Mouse (Mus musculus) MEL (cell line): Measurements from ENCODE around the gene Sds. TPM values are rescaled to one million over a fixed set of nuclear protein-coding genes. Genes with fewer than 3 reads are reported as not detected.
A peak's percentile ranks its signal among the peaks of the same experiment; 100 is the strongest.

ENCODE experiments used
- DNase-seq: peaks from one replicate; pipeline ENCODE4 v3.0.0; 2011; ENCODE audit warnings: low read depth, low spot score
- H3K27ac ChIP-seq: 2 replicates; pipeline ENCODE4 v1.5.1; 2012; ENCODE audit warnings: low read depth, mild to moderate bottlenecking, control low read depth, low read length, moderate library complexity; ENCODE audit not compliant: control insufficient read depth
- H3K27me3 ChIP-seq, 2 experiments: fragments of 150-350 bp in 1 of 2; sonication (generic) in 1 of 2; 2 replicates each; pipeline ENCODE4 v1.6.1; 2012; ENCODE audit warnings: low read length in 2 of 2, mild to moderate bottlenecking in 2 of 2, improper control_type of control experiment in 1 of 2, moderate library complexity in 1 of 2; ENCODE audit not compliant: insufficient read depth in 2 of 2, control insufficient read depth in 1 of 2
- H3K36me3 ChIP-seq, 2 experiments: 2 replicates each; pipeline ENCODE4 v1.6.1; 2012 to 2014; ENCODE audit warnings: low read length in 2 of 2, improper control_type of control experiment in 1 of 2, inconsistent platforms in 1 of 2, mild to moderate bottlenecking in 1 of 2; ENCODE audit not compliant: insufficient read depth in 2 of 2, control insufficient read depth in 1 of 2
- H3K4me1 ChIP-seq, 2 experiments: fragments of 150-350 bp in 1 of 2; sonication (generic) in 1 of 2; 2 replicates each; pipeline ENCODE4 v1.6.1; 2012; ENCODE audit warnings: low read length in 2 of 2, improper control_type of control experiment in 1 of 2, mild to moderate bottlenecking in 1 of 2; ENCODE audit not compliant: insufficient read depth in 2 of 2, control insufficient read depth in 1 of 2
- H3K4me3 ChIP-seq, 2 experiments: fragments of 150-350 bp in 1 of 2; sonication (generic) in 1 of 2; 2 replicates each; pipeline ENCODE4 v1.5.1; 2012; ENCODE audit warnings: low read depth in 2 of 2, low read length in 2 of 2, mild to moderate bottlenecking in 2 of 2, moderate library complexity in 2 of 2, control low read depth in 1 of 2, improper control_type of control experiment in 1 of 2; ENCODE audit not compliant: control insufficient read depth in 1 of 2, insufficient read depth in 1 of 2
- H3K79me2 ChIP-seq: 2 replicates; pipeline ENCODE4 v1.6.1; 2012; ENCODE audit warnings: mild to moderate bottlenecking, low read length, moderate library complexity; ENCODE audit not compliant: control insufficient read depth, poor library complexity, insufficient read depth
- H3K9ac ChIP-seq: 2 replicates; pipeline ENCODE4 v1.6.1; 2012; ENCODE audit warnings: low read depth, mild to moderate bottlenecking, control low read depth, low read length, moderate library complexity; ENCODE audit not compliant: control insufficient read depth, poor library complexity, severe bottlenecking
- H3K9me3 ChIP-seq: fragments of 150-350 bp; sonication (generic); replicated peaks from 2 replicates; pipeline ENCODE4 v1.6.1; 2012; ENCODE audit warnings: mild to moderate bottlenecking, low read length, improper control_type of control experiment, moderate library complexity; ENCODE audit not compliant: insufficient read depth
- BHLHE40 ChIP-seq: IDR thresholded peaks from 2 replicates; pipeline ENCODE4 v1.6.1; 2012; ENCODE audit warnings: low read depth, mild to moderate bottlenecking, inconsistent platforms, low read length, improper control_type of control experiment, borderline replicate concordance
- CHD1 ChIP-seq: IDR thresholded peaks from 2 replicates; pipeline ENCODE4 v1.6.1; 2012; ENCODE audit warnings: low read depth, mild to moderate bottlenecking, inconsistent platforms, low read length, improper control_type of control experiment
- CHD2 ChIP-seq: IDR thresholded peaks from 2 replicates; pipeline ENCODE4 v1.6.1; 2011; ENCODE audit warnings: low read length, improper control_type of control experiment
- CTCF ChIP-seq, 3 experiments: IDR thresholded peaks in 2 of 3; conservative IDR thresholded peaks in 1 of 3; 2 replicates each; pipeline ENCODE4 v1.5.1; 2011 to 2012; ENCODE audit warnings: low read length in 3 of 3, low read depth in 2 of 3, mild to moderate bottlenecking in 2 of 3, improper control_type of control experiment in 1 of 3, inconsistent platforms in 1 of 3, mixed read lengths in 1 of 3, moderate library complexity in 1 of 3; ENCODE audit not compliant: control insufficient read depth in 1 of 3, insufficient read depth in 1 of 3, poor library complexity in 1 of 3, severe bottlenecking in 1 of 3
- HCFC1 ChIP-seq: IDR thresholded peaks from 2 replicates; pipeline ENCODE4 v1.6.1; 2012; ENCODE audit warnings: low read depth, mild to moderate bottlenecking, inconsistent platforms, low read length, improper control_type of control experiment, moderate library complexity
- JUND ChIP-seq: IDR thresholded peaks from 2 replicates; pipeline ENCODE4 v1.6.1; 2011; ENCODE audit warnings: low read depth, mild to moderate bottlenecking, improper control_type of control experiment, low read length
- MAFK ChIP-seq: IDR thresholded peaks from 2 replicates; pipeline ENCODE4 v1.6.1; 2011; ENCODE audit warnings: low read depth, mild to moderate bottlenecking, low read length, improper control_type of control experiment, borderline replicate concordance
- MAX ChIP-seq: IDR thresholded peaks from 2 replicates; pipeline ENCODE4 v1.6.1; 2011; ENCODE audit warnings: low read length, improper control_type of control experiment
- MYC ChIP-seq: IDR thresholded peaks from 2 replicates; pipeline ENCODE4 v1.6.1; 2011; ENCODE audit warnings: low read depth, mild to moderate bottlenecking, low read length, improper control_type of control experiment, moderate library complexity
- NELFE ChIP-seq: IDR thresholded peaks from 2 replicates; pipeline ENCODE4 v1.6.1; 2011; ENCODE audit warnings: low read depth, low read length, improper control_type of control experiment
- NRF1 ChIP-seq: IDR thresholded peaks from 2 replicates; pipeline ENCODE4 v1.6.1; 2014; ENCODE audit warnings: low read depth, mild to moderate bottlenecking, inconsistent platforms, low read length, improper control_type of control experiment, moderate library complexity; ENCODE audit not compliant: poor library complexity, insufficient read depth, severe bottlenecking
- RAD21 ChIP-seq: IDR thresholded peaks from 2 replicates; pipeline ENCODE4 v1.6.1; 2011; ENCODE audit warnings: mild to moderate bottlenecking, low read depth, low read length, improper control_type of control experiment
- RCOR1 ChIP-seq: IDR thresholded peaks from 2 replicates; pipeline ENCODE4 v1.6.1; 2012; ENCODE audit warnings: low read depth, mild to moderate bottlenecking, inconsistent platforms, low read length, improper control_type of control experiment
- SIN3A ChIP-seq: IDR thresholded peaks from 2 replicates; pipeline ENCODE4 v1.6.1; 2012; ENCODE audit warnings: low read length, improper control_type of control experiment, inconsistent platforms
- SMC3 ChIP-seq: IDR thresholded peaks from 2 replicates; pipeline ENCODE4 v1.6.1; 2011; ENCODE audit warnings: low read depth, low read length, improper control_type of control experiment
- TAL1 ChIP-seq: IDR thresholded peaks from 2 replicates; pipeline ENCODE4 v1.6.1; 2012; ENCODE audit warnings: mild to moderate bottlenecking, inconsistent platforms, low read length, moderate library complexity, mixed read lengths
- TBP ChIP-seq: IDR thresholded peaks from 2 replicates; pipeline ENCODE4 v1.8.0; 2011; ENCODE audit warnings: low read depth, low read length, improper control_type of control experiment
- TCF12 ChIP-seq: IDR thresholded peaks from 2 replicates; pipeline ENCODE4 v1.6.1; 2014; ENCODE audit warnings: low read depth, mild to moderate bottlenecking, inconsistent platforms, low read length, improper control_type of control experiment, moderate library complexity
- USF2 ChIP-seq, 2 experiments: IDR thresholded peaks; 2 replicates each; pipeline ENCODE4 v1.6.1; 2011 to 2012; ENCODE audit warnings: improper control_type of control experiment in 2 of 2, low read length in 2 of 2, borderline replicate concordance in 1 of 2, inconsistent platforms in 1 of 2, low read depth in 1 of 2, mild to moderate bottlenecking in 1 of 2; ENCODE audit not compliant: insufficient read depth in 1 of 2
- ZC3H11A ChIP-seq: IDR thresholded peaks from 2 replicates; pipeline ENCODE4 v1.6.1; 2012; ENCODE audit warnings: low read depth, mild to moderate bottlenecking, inconsistent platforms, low read length, improper control_type of control experiment
- ZKSCAN1 ChIP-seq: IDR thresholded peaks from 2 replicates; pipeline ENCODE4 v1.6.1; 2012; ENCODE audit warnings: low read depth, mild to moderate bottlenecking, inconsistent platforms, low read length, improper control_type of control experiment, moderate library complexity
- ZMIZ1 ChIP-seq: IDR thresholded peaks from 2 replicates; pipeline ENCODE4 v1.6.1; 2012; ENCODE audit warnings: low read depth, mild to moderate bottlenecking, inconsistent platforms, low read length, improper control_type of control experiment, moderate library complexity
- ZNF384 ChIP-seq: IDR thresholded peaks from 2 replicates; pipeline ENCODE4 v1.6.1; 2012; ENCODE audit warnings: low read depth, mild to moderate bottlenecking, inconsistent platforms, low read length, improper control_type of control experiment
- polyA plus RNA-seq, 2 experiments: library from polyadenylated mRNA; stranded (reverse) in 1 of 2; unstranded in 1 of 2; fragments of >175 nt in 1 of 2; fragments of >200 nt in 1 of 2; gene quantifications; 2 replicates each; pipeline versions ENCODE4 v1.2.1 to v1.2.4; 2012; ENCODE audit warnings: low replicate concordance in 2 of 2, low read depth in 1 of 2; ENCODE audit not compliant: insufficient read length in 2 of 2, insufficient read depth in 1 of 2, missing spikeins in 1 of 2
- total RNA-seq: library from RNA; depleted of rRNA; stranded (reverse); fragments of 300-350 nt; gene quantifications from 2 replicates; pipeline ENCODE4 v1.2.3, GENCODE M21; 2012

The Sds gene
- total and polyA plus RNA-seq, 3 experiments = 0.17 TPM; not detected in 2

DNA sequence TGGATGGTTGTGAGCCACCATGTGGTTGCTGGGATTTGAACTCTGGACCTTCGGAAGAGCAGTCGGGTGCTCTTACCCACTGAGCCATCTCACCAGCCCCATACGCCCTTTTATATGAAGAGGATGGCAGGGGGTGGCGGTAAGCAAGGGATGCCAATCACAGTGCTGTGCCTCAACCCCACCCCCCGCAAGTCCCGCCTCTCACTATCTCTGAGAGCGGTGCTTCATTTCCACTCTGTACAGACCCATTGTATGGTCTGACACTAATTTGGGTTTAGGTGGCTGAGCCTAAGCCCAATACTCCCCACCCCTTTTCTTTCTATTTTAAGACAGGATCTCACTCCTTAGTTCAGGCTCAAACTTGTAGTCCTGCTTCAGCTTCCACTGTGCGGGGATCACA, 465 bp upstream of the Sds start:
- Histone ChIP-seq H3K9ac (no peak overlapping the region), H3K4me1 (peaks cover 0 to 7% of the 10 kb centered on the region in 2 experiments; a peak in 1 of 4 replicates), H3K27me3 (no peaks in the 10 kb centered on the region), H3K27ac (no peak overlapping the region), H3K4me3 (no peak overlapping the region), H3K9me3 (no peaks in the 10 kb centered on the region), H3K79me2 (no peaks in the 10 kb centered on the region), H3K36me3 (no peaks in the 10 kb centered on the region)
- TF ChIP-seq NRF1 (no peak), TAL1 (no peak)
- no peak for DNase-seq

DNA sequence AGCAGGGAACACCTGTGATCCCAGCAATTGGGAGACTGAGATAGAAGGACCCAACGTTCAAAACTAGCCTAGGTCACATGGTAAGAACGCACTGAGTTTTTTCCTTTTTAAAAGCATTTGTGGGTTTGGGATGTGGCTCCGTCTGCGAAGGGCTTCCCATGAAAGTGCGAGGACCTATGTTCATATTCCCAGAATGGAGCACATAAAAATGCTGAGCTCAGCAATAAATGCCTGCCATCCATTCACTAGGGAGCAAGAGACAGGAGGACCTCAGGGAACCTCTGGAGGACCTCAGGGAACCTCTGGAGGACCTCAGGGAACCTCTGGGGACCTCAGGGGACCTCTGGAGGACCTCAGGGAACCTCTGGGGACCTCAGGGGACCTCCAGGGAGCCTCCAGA, 1.7 kb downstream of the Sds start:
- H3K27me3 ChIP-seq = no peaks in the 10 kb centered on the region
- TF ChIP-seq SMC3 = no peak
- peak; percentile 92 for TF ChIP-seq MAFK
- no peak overlapping the region for H3K27ac ChIP-seq
- no peaks in the 10 kb centered on the region for H3K9me3 ChIP-seq
- H3K36me3 ChIP-seq = no peaks in the 10 kb centered on the region
- H3K4me3 ChIP-seq = no peak overlapping the region
- no peak for DNase-seq
- H3K4me1 ChIP-seq = peaks cover 0 to 6% of the 10 kb centered on the region in 2 experiments; a peak in 1 of 4 replicates
- no peaks in the 10 kb centered on the region for H3K79me2 ChIP-seq
- no peak overlapping the region for H3K9ac ChIP-seq

DNA sequence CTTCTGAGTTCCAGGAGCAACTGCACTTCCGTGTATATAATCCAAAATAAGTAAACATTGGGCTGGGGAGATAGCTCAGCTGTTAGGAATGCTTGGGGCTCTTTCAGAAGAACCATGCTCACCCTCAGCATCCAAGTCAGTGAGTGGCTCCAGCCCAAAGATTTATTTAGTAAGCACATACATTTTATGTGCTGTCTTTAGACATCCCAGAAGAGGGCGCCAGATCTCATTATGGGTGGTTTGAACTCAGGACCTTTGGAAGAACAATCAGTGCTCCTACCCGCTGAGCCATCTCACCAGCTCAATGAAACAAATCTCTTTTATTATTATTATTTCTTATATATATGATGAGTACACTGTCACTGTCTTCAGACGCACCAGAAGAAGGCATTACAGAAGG, 3.2 kb downstream of the Sds start:
- no peaks in the 10 kb centered on the region for H3K79me2 ChIP-seq
- no peaks in the 10 kb centered on the region for H3K4me1 ChIP-seq
- H3K9ac ChIP-seq = no peak overlapping the region
- DNase-seq = peak; percentile 45
- TF ChIP-seq BHLHE40 (0 out of 2 replicates have a peak, but pooled peaks have one; percentile 9), CTCF (IDR thresholded peaks at IDR 0.05 in 2 of 3, conservative IDR thresholded peaks at IDR 0.05 in 1 of 3; ENCODE audit: control insufficient read depth in 1 of 3, insufficient read depth in 1 of 3, low read depth in 2 of 3, low read length in 3 of 3, poor library complexity in 1 of 3, severe bottlenecking in 1 of 3) (peak in 2 of 3 experiments; percentile 47 to 58; a peak in 4 of 6 replicates), RAD21 (peak; percentile 34), ZC3H11A (peak; percentile 41; the same call in 1 of the 2 replicates), SIN3A (no peak), CHD1 (no peak), ZNF384 (no peak), HCFC1 (no peak), MYC (no peak), USF2 (IDR thresholded peaks at IDR 0.05; ENCODE audit: borderline replicate concordance in 1 of 2, insufficient read depth in 1 of 2, low read depth in 1 of 2, low read length in 2 of 2) (no peak), MAX (no peak), TCF12 (no peak), JUND (no peak), CHD2 (no peak), ZKSCAN1 (no peak), ZMIZ1 (no peak), TBP (no peak), RCOR1 (no peak), SMC3 (peak; percentile 43), NELFE (no peak)
- H3K27ac ChIP-seq = no peak overlapping the region
- no peak overlapping the region for H3K4me3 ChIP-seq
- H3K9me3 ChIP-seq = no peaks in the 10 kb centered on the region
- no peaks in the 10 kb centered on the region for H3K27me3 ChIP-seq
- no peaks in the 10 kb centered on the region for H3K36me3 ChIP-seq
